Mouse (Mus musculus) heart, embryonic 14.5 days (tissue): ENCODE results near the gene Evx2. TPM values are rescaled to one million over a fixed set of nuclear protein-coding genes. Genes with fewer than 3 reads are reported as not detected.

Experiments used
- ATAC-seq: fragments of 200-750 bp; cut with Nextera tagmentation; 2 replicates; pipeline ENCODE4 v1.8.0; 2017; ENCODE audit warnings: low read depth, moderate TSS enrichment; ENCODE audit not compliant: insufficient number of reproducible peaks, insufficient read depth, low FRiP score
- H3K27ac ChIP-seq, 2 experiments: fragments of 200-500 bp in 1 of 2; fragments of 300-500 bp in 1 of 2; sonication (generic) in 1 of 2; replicated peaks in 1 of 2; 2 replicates each; pipeline ENCODE4 v1.5.1; 2012 to 2014; ENCODE audit warnings: low read depth in 2 of 2, low read length in 2 of 2, control low read depth in 1 of 2, mild to moderate bottlenecking in 1 of 2, mixed read lengths in 1 of 2; ENCODE audit not compliant: control insufficient read depth in 1 of 2, insufficient read depth in 1 of 2
- H3K27me3 ChIP-seq: fragments of 300-500 bp; sonication (generic); 2 replicates; pipeline ENCODE4 v1.6.1; 2014; ENCODE audit warnings: mild to moderate bottlenecking, low read length, control low read depth; ENCODE audit not compliant: control insufficient read depth, insufficient read depth
- H3K36me3 ChIP-seq: fragments of 300-500 bp; sonication (generic); 2 replicates; pipeline ENCODE4 v1.6.1; 2014; ENCODE audit warnings: mild to moderate bottlenecking, control low read depth, low read length, mixed read lengths; ENCODE audit not compliant: control insufficient read depth, insufficient read depth
- H3K4me1 ChIP-seq, 2 experiments: fragments of 200-500 bp in 1 of 2; fragments of 300-500 bp in 1 of 2; sonication (generic) in 1 of 2; 2 replicates each; pipeline ENCODE4 v1.6.1; 2012 to 2014; ENCODE audit warnings: low read length in 2 of 2, control low read depth in 1 of 2, mixed read lengths in 1 of 2; ENCODE audit not compliant: control insufficient read depth in 2 of 2, insufficient read depth in 2 of 2
- H3K4me2 ChIP-seq: fragments of 300-500 bp; sonication (generic); 2 replicates; pipeline ENCODE4 v1.6.1; 2014; ENCODE audit warnings: mild to moderate bottlenecking, low read length
- H3K4me3 ChIP-seq, 2 experiments: fragments of 200-500 bp in 1 of 2; fragments of 300-500 bp in 1 of 2; sonication (generic) in 1 of 2; 2 replicates each; pipeline ENCODE4 v1.5.1; 2012 to 2014; ENCODE audit warnings: low read length in 2 of 2, mild to moderate bottlenecking in 2 of 2, control low read depth in 1 of 2, low read depth in 1 of 2, moderate library complexity in 1 of 2; ENCODE audit not compliant: control insufficient read depth in 1 of 2, insufficient read depth in 1 of 2
- H3K9ac ChIP-seq: fragments of 300-500 bp; sonication (generic); 2 replicates; pipeline ENCODE4 v1.6.1; 2014; ENCODE audit warnings: mild to moderate bottlenecking, low read length
- H3K9me3 ChIP-seq: fragments of 300-500 bp; sonication (generic); 2 replicates; pipeline ENCODE4 v1.6.1; 2016; ENCODE audit warnings: low read length, control low read depth; ENCODE audit not compliant: control insufficient read depth
- WGBS: fragments of 180-500 bp; shearing (Covaris S2); extraction: QIAGEN DNeasy Blood & Tissue Kit; methylation state at CpG from one replicate; pipeline ENCODE4 v1.1.7; 2014; 5-methylcytosine and 5-hydroxymethylcytosine counted together
- polyA plus RNA-seq: library from polyadenylated mRNA; unstranded; fragments of >200 nt; fragmentation: Nextera tagmentation; extraction: Ambion mirVana; gene quantifications from 2 replicates; pipeline ENCODE4 v1.2.1, GENCODE M21; 2014

Gene Evx2
- polyA plus RNA-seq, 1 experiment from 2014 or later, result not detected

GRCm38 (mm10) chr2:74692808-74693431 lies 33.6 kb upstream of the Evx2 start:
- Histone ChIP-seq H3K9ac (no peak overlapping the region), H3K4me2 (no peak overlapping the region), H3K4me1 (peaks cover 0 to 3% of the 10 kb centered on the region in 2 experiments; a peak in 2 of 4 replicates), H3K4me3 (0 out of 4 replicates have a peak overlapping the region, but pooled peaks of 1 of the 2 experiments have one; percentile 9), H3K9me3 (no peaks in the 10 kb centered on the region), H3K36me3 (no peaks in the 10 kb centered on the region), H3K27me3 (peaks cover 99% of the 10 kb centered on the region), H3K27ac (no peak overlapping the region)
- ATAC-seq, result no peak
- 2% methylated on average over 19 of the region's 20 CpGs for WGBS

- Histone ChIP-seq H3K4me2 (no peak overlapping the region), H3K36me3 (no peaks in the 10 kb centered on the region), H3K9ac (no peak overlapping the region), H3K4me3 (0 out of 4 replicates have a peak overlapping the region, but pooled peaks of 1 of the 2 experiments have one; percentile 9), H3K27ac (no peak overlapping the region), H3K9me3 (no peaks in the 10 kb centered on the region), H3K27me3 (peaks cover 99% of the 10 kb centered on the region), H3K4me1 (no peaks in the 10 kb centered on the region; a peak in 1 of 4 replicates)
- ATAC-seq, result no peak
- 5% methylated on average over 35 of the region's 35 CpGs for WGBS
Measured at GRCm38 (mm10) chr2:74691995-74692807, 32.8 kb upstream of the Evx2 start.

DNA sequence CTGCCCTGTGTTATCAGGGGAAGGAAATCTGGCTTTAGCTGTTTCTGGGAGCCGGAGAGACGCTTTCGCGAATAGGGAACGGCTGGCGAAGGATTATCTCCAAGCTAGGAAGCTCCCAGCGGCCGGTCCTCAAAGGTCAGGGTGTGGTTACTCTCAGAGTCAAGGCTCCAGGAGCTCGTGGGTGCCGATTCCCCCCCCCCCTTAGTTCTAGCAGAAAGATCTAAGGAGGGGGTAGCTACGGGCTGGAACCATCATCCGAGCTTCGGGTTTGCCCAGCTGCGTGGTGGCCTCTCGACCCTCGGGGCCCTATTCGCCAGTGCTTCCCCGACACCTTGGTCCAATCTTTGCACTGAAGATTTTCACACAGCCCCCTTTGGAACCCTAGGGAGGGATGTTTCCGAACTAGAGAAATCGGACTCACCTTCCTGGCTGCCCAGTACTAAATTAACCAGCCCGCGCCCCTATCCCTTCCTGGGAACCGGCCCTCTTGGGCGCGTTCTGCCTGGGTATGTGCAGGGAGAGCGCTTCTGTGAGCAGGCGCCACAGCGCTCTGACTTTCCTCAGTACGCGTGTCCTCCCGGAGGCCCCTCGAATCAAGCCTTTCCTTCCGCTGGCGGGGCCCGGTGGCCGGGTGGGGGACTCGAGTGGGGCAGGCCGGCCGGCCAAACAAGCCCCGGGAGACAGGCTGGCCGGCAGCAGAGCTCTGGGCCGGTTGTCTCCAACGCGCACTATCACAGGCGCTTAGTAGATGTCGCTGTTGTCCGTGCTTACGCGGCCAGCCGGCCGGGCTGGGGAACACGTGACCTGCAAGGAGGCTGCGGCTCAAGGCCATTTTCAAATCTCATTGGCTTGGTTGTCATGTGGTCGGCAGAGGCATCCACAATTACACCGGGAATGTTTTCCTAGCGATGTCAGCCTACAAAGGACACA lies 31.9 kb upstream of the Evx2 start, which contains the start of gene Hoxd10:
TSS of gene Hoxd10 (plus strand) at position 903 of the 930 bp plus-strand sequence.
- Histone ChIP-seq H3K27ac (no peak within 1 kb of the TSS), H3K9ac (no peak within 1 kb of the TSS), H3K4me2 (0 out of 2 replicates have a peak within 1 kb of the TSS, but pooled peaks have one; percentile 5), H3K9me3 (no peaks in the 10 kb centered on the region), H3K27me3 (peaks cover 99% of the 10 kb centered on the region), H3K4me1 (no peaks in the 10 kb centered on the region; a peak in 1 of 4 replicates), H3K36me3 (no peaks in the 10 kb centered on the region), H3K4me3 (0 out of 4 replicates have a peak within 1 kb of the TSS, but pooled peaks of 1 of the 2 experiments have one; percentile 17)
- 0 out of 2 replicates have a peak, but pooled peaks have one; percentile 31 for ATAC-seq
- 2% methylated on average over 56 of the region's 56 CpGs for whole genome bisulfite sequencing

- Histone ChIP-seq H3K4me1 (no peaks in the 10 kb centered on the region; a peak in 1 of 4 replicates), H3K27ac (no peak overlapping the region), H3K9me3 (no peaks in the 10 kb centered on the region), H3K4me3 (no peak overlapping the region), H3K9ac (no peak overlapping the region), H3K4me2 (no peak overlapping the region), H3K36me3 (no peaks in the 10 kb centered on the region), H3K27me3 (peaks cover 98% of the 10 kb centered on the region)
- no peak for ATAC-seq
- WGBS, result 4% methylated on average over 8 of the region's 8 CpGs
Measured at GRCm38 (mm10) chr2:74690338-74690716, 31.0 kb upstream of the Evx2 start.

- H3K9ac ChIP-seq, result no peak overlapping the region
- H3K4me2 ChIP-seq, result no peak overlapping the region
- H3K9me3 ChIP-seq, result no peaks in the 10 kb centered on the region
- H3K4me1 ChIP-seq, result no peaks in the 10 kb centered on the region; a peak in 1 of 4 replicates
- no peak overlapping the region for H3K27ac ChIP-seq
- 1% methylated on average over 24 of the region's 24 CpGs for WGBS
- H3K27me3 ChIP-seq, result peaks cover 98% of the 10 kb centered on the region
- no peak for ATAC-seq
- H3K4me3 ChIP-seq, result no peak overlapping the region
- H3K36me3 ChIP-seq, result no peaks in the 10 kb centered on the region
Measured at GRCm38 (mm10) chr2:74689574-74690337, 30.4 kb upstream of the Evx2 start.

DNA sequence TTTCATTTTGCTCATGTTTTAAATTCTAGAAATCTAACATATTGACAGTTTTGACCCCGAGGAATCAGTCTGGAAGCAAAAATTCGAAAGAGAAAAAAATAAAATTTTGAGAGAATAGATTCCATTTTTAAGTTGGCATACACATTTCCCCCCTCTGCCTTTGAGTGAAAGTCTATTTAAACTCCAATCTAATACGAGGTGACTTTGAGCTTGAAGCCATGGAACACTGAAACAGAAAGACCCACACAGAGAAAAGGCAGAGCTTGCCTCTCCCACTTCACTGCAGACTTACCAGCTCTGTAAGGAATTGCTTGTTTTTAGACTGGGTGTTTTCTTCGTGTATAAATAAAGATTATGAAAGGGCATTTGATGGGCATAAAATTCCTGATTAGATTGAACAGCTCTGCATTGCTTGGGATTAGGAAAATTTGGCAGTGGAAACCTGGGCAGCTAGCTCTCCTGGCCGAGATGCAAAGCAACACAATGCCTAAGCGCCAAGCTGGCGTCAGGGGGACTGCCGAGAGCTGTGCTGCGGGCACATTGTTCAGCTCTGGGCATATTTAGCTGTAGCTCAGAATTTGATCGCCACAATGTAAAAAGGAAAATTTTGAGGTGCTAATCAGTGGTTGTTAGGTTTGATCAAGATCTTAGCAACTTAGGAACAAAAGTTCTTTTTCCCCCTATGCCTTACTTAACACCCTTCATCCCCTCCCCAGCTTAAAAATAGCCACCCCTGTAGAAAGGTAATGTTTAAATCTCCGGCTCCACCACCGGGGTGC lies 29.6 kb upstream of the Evx2 start:
- Histone ChIP-seq H3K9me3 (no peaks in the 10 kb centered on the region), H3K27me3 (peaks cover 98% of the 10 kb centered on the region), H3K4me3 (no peak overlapping the region), H3K36me3 (no peaks in the 10 kb centered on the region), H3K4me1 (no peaks in the 10 kb centered on the region; a peak in 1 of 4 replicates), H3K4me2 (no peak overlapping the region), H3K27ac (no peak overlapping the region), H3K9ac (no peak overlapping the region)
- 3% methylated on average over 12 of the region's 12 CpGs for WGBS
- ATAC-seq, result no peak
